Mouse (Mus musculus) thymus, postnatal 25 days (tissue): Measurements from ENCODE around the gene Pgam5.
A peak's percentile ranks its signal among the peaks of the same experiment; 100 is the strongest.

Source experiments
- DNase-seq: peaks from one replicate; pipeline ENCODE4 v3.0.0; 2022

Gene Pgam5

DNA sequence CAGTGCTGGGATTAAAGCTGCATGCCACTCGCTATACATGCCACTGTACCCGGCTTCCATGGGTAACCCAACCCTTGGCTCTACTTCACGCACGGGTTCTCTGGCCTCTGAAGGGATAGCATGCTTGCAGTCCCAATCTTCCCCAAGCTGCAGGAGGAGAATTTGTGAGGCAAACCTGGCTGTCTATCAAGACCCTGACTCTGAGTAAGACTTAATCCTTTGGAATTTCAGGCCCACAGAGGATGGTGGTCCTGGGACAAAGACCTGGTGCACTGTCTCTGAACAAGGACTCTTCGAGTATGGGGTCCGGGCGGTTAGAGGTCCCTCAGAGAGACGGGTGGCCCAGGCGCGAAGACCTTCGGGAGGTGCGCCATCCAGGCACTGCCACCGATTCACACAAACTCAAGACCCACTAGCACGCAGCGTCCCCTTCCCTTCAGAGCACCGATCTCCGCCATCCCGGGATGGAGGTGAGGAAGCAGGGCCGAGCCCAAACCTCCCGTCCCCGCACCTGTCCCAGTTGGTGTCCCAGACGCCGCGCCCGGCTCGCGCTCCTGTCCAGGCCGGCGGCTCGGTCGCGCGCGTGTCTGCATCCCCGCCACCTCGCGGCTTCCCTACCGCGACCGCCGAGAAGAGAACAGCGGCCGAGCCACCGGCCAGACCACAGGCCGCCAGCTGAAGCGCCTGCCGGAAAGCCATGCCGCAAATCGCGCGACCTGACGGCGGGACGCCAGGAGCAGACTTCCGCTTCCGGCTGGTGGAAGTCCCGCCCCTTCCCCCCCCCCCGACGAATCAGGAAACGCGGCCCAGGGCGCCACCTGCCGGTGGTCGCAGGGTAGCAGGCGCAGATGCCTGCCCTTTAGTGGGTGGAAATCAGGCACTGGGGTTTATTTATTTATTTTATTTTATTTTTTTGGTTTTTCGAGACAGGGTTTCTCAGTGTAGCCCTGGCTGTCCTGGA is at the start of gene Pgam5:
TSS of gene Pgam5 (minus strand) at position 773 of the 961 bp plus-strand sequence.
- DNase-seq = peak; percentile 86

DNA sequence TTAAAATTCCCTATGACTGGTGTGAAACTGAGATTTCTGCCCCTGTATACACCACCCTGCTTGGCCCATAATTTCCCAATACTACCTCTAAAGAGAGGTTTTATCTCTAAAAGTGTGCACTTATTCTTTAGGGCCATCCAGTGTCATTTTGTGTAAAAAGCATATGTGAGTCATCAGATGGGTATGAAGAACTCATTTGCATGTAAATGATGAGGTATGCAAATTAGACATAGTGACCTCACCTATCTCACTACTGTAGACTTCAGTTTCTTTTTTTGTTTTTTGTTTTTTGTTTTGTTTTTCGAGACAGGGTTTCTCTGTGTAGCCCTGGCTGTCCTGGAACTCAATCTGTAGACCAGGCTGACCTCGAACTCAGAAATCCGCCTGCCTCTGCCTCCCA is 43.4 kb upstream of the Pgam5 start:
- DNase-seq = no peak

DNA sequence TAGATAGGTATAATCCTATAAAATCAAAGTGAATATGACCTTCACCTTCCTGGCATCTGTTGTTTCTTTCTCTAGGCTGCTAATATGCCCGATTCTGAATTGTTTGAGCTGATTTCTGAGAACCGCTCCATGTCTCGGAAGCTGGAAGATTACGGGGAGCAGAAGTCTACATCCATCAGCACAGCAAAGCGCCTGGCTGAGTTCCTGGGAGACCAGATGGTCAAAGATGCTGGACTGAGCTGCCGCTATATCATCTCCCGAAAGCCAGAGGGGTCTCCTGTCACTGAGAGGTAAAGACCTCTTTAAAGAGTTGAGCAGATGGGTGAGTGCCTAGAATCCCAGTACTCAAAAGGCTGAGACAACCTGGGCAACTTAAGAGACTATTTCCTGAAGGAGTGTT is 39.1 kb upstream of the Pgam5 start:
- DNase-seq = no peak

GRCm38 (mm10) chr5:110300591-110300990 is 30.9 kb upstream of the Pgam5 start:
- DNase-seq = no peak

- DNase-seq = no peak
Observed at GRCm38 (mm10) chr5:110296637-110297036, 26.9 kb upstream of the Pgam5 start.

- DNase-seq = no peak
Observed at GRCm38 (mm10) chr5:110291649-110292048, 21.9 kb upstream of the Pgam5 start.

GRCm38 (mm10) chr5:110287084-110287475 is 17.4 kb upstream of the Pgam5 start:
- DNase-seq = no peak

DNA sequence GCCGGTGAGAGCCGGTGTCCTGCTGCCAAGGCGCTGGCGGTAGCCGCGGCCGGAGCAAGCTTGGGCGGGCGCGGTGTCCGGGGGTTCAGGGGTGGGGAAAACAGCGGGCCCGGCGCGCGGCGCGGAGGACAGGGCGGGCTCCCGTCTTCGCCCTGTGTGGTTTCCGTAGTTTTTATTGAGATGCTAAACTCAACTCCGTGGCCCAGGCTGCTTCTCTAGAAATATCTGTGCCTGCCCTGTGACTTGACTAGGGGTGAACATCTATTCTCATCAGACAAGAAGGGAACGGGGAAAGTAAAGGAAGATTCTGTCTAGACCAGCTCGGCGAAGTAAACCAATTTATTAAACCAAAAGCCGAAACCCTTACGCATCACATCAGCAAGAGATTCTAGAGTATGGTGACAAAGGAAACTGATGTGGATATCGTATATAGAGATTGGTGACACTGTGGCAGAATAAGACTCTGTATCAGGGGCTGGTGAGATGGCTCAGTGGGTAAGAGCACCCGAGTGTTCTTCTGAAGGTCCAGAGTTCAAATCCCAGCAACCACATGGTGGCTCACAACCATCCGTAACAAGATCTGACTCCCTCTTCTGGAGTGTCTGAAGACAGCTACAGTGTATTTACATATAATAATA is 16.9 kb upstream of the Pgam5 start:
- DNase-seq = no peak

DNA sequence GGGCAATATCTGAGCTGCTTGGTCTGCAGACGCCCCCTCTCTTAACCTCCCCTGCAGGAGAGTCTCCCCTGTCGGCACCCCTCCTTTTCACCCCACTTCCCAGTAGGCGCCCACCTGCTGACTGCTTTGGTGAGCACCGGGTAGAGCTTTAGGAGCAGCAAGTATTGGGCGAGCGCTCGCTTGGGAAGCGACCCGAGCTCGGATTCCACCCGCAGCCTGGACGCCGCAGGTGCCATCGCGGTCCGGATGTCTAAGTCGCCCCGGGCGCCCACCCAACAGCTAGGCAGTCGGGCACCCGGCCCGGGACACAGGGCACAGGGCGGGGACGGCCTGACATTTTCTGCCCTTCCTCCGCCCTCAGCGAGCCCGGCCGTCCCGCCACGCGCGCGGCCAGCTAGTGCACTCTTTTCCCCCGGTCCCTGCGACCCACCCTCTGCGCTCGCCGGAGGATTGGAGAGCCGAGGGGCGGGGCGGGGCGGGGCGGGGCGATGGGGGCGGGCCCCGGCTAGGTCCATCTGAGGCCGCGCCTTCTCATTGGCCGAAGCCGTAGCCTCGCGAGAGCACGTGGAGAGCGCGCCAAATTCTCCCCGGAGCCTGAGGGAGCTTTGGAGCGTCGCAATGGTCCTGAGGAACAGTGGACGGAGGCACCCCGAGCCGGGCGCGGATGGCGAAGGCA is 16.2 kb upstream of the Pgam5 start, which contains the start of the genes Pxmp2 and Pole:
TSS of gene Pxmp2 (minus strand) at position 417 of the 676 bp plus-strand sequence.
TSS of gene Pole (plus strand) at position 537 of the 676 bp plus-strand sequence.
- peak; percentile 85 for DNase-seq

DNA sequence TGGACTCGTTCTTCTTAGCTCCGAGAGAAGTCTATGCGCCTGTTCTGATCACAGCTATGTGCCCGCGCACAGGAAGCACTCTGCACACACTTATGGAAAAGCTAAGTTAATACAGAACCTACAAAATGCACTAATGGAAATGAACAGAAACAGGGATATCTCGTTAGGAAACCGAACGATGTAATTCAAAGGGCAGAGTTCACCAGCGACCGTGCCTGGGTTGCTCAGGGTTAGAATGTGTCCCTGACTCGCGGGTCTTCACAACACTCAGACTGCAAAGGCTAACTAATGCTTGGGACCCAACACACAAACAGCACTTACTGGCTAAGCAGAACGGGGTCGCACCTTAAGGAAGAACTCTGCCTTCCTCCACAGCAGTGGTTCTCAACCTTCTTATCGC is 15.4 kb upstream of the Pgam5 start:
- peak; percentile 8 for DNase-seq

GRCm38 (mm10) chr5:110284536-110284935 is 14.8 kb upstream of the Pgam5 start:
- peak; percentile 75 for DNase-seq

GRCm38 (mm10) chr5:110281984-110282383 is 12.3 kb upstream of the Pgam5 start:
- DNase-seq = no peak

- no peak for DNase-seq
Observed at GRCm38 (mm10) chr5:110276910-110277309, 7.2 kb upstream of the Pgam5 start.

DNA sequence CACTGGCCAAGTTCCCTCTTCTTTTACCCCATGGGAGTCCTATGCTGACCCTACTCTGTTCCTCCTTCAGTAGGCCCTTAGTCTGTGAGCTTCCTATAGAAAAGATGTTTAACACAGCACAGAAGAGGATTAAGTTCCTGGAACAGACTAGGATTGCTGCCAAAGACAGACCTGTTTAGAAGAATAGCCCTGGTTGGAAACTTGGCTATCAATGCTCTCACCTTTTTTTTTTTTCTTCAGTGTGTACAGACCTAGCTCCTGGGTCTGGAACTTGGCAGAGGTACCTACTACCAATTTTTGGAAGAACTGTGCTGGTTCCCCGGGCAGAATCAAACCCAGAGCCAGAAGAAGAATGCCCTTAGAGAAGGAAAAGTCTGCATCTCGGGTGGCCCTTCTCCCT is 6.7 kb upstream of the Pgam5 start:
- no peak for DNase-seq

GRCm38 (mm10) chr5:110274846-110275245 is 5.1 kb upstream of the Pgam5 start:
- no peak for DNase-seq

GRCm38 (mm10) chr5:110274147-110274546 is 4.4 kb upstream of the Pgam5 start:
- no peak for DNase-seq

DNA sequence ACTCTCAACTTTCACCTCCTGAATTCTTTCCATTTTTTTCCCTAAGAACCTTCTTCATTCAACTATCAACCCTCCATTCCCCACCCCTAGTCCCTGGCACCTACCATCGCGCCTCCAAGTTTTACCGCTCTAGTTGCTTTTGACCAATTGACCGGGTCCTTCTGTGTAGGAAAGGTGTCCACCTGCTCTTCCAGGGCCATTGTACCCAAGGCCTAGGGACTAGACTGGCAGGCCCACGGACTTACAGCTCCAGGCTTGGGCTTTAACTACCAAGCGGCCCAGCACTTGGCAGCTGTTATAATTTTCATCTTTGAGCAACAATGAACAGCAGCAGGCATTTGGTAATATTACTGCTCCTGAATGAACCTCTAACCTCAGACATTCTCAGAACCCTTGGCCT is 529 bp upstream of the Pgam5 start:
- DNase-seq = no peak

DNA sequence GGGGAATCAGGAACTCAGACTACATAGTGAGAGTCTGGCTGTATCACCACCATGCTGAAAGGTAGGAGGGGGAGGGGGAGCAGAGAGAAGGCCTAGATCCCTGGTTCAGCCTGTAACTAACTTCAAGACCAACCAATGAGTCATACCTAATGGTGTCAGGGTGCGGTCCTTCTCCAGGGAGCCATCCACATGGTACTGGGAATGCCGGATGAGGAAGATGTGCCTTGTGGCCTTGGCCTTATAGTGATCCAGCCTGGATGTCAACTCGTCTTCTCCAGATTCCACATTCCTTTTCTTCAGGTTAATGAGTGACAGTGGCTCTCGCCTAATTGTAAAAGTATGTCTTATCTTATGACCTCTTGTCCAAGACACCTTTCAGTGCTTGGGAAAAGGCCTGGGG is 2.8 kb downstream of the Pgam5 start:
- no peak for DNase-seq

- DNase-seq = no peak
Observed at GRCm38 (mm10) chr5:110244091-110244490, 25.6 kb downstream of the Pgam5 start.

DNA sequence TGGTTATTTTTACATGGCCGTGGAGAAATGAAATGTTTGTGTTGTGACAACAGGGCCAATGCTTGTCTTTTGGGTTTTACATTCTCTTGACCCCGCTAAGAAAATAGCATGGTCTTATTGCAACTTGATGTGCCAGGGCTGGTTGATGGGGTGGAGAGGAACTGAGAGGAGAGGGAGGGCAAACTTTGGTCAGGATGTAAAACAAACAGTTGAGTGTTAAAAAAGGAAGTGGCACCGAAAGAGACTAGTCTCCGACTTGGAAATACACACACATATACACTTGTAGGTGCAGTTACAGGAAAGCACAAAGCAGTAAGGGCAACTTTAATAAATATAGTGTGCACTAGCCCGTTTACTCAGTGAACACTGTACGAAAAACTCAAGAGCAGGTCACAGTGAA is 37.4 kb downstream of the Pgam5 start:
- no peak for DNase-seq

GRCm38 (mm10) chr5:110231638-110232037 is 38.1 kb downstream of the Pgam5 start:
- no peak for DNase-seq

DNA sequence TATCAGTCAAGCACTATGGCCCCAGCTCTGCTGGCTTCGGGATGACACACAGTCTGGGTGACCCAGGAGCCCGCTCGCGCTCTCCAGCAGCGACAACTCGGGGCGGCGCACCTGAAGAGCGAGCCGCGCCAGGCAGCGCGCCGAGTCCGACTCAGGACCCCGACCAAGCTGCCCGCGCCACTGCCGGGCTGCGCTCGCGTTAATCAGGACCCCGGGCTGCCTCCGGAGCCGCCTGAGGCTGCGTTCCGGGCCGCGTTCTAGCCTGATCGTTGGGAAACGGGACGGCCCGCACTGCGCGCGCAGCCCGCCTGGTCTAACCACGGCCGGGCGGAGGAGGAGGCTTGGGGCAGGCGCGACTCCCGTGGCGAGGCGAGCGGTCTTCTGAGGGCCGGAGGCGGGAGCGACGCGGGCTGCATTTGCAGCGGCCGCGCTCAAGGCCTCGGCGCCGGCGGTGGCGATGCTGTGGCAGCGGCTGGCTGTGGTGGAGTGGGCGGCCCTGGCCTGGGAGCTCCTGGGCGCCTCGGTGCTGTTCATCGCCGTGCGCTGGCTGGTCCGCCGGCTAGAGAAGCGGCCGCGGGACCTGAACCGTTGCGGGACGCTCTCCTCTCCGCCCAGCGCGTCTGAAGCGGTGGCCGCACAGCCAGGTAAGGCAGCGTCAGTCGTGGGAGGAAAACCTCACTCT is 38.8 kb downstream of the Pgam5 start, which contains the start of gene Ankle2:
TSS of gene Ankle2 (plus strand) at position 225 of the 682 bp plus-strand sequence.
- peak; percentile 93 for DNase-seq

DNA sequence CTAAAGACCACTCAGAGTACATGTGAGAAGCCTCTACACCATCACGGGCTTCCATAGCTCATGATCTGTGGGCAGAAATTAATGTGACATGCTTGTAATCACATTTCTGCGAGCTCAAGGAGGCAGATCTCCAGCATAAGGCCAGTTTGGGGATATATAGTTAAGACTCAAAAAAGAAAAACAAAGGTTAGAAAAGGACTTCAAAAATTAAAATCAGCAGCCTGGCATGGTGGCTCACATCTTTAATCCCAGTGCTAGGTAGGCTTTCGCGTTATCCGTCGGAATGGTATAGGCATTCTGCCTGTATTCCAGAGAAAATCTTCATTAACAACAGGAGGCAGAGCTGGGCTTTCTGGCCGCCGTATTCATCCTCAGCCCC is 39.3 kb downstream of the Pgam5 start:
- no peak for DNase-seq
